Mouse (Mus musculus): ENCODE data around the gene Fkbp9.

GRCm38 (mm10) chr6:56843229-56843628, 11.4 kb downstream of the Fkbp9 start:
- TF ChIP-seq POLR2A (IDR thresholded peaks at IDR 0.05; ENCODE audit: low read depth, low read length), result no peak
- TF ChIP-seq CTCF (conservative IDR thresholded peaks at IDR 0.05; ENCODE audit: insufficient read depth, insufficient read length, low read depth, low read length), result no peak

All from kidney, adult 2 months (tissue).